Mouse (Mus musculus): ENCODE results near the gene Cdadc1.

Cdadc1 gene

DNA sequence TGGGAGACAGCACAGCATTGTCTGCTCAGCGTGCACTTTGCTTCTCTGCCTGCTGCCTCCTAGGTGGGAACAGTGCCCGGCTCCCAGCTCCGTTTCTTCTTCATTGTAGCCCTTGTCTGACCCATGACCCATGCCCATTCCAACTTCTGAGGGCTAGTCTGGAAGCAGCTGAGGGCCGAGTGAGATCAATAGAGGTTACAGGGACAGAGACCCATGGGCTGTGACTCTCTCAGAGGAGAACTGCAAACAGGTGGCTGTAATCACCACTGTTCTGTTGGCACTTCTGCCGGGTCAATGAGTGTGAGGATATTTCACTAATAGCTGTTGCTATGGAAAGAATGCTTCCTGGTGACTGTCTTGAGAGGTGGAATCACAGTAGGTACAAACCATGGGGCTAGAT, 50.2 kb downstream of the Cdadc1 start:
- in situ Hi-C loops (cut with MboI, MseI) = no loop called here

DNA sequence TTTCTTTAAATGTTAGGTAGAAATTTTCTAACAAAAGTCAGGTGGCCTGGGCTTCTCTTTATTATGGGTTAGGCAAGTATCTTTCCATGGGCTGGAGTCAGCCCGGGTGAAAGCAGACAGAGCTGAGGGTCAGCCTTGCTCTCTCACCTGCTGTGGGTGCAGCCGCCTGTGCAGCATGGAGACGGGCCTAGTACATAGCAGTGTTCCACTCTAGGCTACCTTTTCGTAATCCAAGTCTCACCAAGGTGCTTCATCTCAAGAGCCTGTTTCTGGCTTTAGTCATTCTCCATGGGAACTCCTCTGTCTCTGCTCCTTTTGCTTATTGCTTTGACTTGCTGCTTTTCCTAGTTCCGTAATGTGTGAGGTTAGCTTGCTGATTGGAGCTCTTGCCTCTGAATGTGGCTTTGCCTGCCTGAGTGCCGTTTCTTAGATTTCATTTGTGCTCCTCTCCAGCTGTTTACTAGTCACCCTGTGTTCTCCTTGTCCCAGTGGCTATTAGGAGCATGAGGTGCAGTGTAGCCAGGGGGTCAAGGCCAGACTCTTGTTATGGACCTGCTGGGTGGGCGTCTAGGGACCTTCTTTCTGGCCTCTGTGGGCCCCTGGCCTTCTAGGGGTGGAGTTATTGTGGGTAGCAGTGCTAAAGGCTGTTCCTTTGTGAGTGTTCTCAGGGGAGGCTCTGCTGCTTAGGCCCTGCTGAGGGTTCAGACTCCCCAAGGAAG, 51.4 kb downstream of the Cdadc1 start:
- in situ Hi-C loops (cut with MboI, MseI) = no loop called here

DNA sequence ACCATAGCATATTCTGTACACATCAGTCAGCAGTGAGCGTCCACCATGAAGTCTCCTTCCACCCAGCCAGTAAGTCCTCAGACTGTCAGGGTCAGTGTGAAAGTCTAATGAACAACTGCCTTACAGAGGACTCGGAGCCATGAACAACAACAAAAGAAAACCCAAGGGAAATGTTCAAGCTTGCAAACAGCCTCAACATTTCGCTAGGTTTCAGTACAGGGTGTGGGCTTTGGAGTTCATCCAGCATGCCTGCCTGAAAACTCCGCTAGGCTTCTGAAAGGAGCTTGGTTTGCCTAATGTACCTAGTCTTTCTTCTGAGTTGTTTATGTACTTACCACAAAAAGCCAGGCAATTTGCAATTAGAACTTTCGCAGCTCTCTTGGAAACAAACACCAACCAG, 53.8 kb downstream of the Cdadc1 start:
- in situ Hi-C loops (cut with MboI, MseI) = no loop called here

DNA sequence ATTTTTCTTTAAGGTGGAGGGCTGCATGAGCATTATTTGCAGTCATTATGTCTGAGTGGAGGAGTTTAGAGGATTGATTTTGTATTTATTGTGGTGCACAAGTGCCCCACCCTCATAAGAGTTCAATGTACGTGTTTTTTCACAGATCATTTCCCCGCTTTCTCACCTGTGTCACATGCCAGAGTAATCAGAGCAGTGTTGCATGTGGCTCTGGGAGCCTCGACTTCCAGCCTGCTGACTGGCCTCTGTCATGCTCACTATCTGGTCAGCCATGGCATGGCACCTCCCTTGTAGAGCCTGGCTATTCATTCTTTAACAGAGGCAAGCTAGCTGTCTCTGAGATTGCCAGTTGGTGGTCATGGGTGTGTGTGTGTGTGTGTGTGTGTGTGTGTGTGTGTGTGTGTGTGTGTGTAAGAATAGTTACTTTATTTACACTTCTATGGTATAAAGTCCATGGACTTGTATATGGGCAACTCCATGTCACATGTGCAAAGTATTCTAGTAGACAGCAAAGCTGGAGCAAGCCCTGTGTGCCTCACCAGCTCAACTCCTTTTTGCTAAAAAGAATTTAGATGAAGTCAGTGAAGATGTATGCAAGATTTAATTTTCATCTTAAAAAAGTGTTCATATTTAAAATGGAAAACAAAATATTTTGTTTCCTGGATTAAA, 54.5 kb downstream of the Cdadc1 start:
- in situ Hi-C loops (cut with MboI, MseI) = no loop called here

DNA sequence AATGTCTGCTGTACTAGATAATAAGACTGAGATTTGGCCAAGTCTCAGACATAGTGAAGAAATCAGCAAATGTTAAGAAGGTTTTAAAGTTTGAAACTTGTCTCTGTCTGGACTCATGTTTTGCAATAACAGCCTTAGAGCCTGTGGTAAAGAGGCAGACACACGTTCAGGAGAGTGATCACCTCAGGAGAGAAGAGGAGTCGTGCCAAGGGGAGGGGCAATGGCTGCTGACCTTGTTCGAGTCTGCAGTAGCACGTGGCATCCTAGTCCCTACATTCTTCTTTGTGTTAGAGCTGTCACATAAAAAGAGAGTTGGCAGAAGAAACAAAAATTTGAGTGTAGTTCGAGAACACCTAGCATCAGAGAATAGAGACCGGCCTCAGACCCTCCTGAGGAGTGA, 57.0 kb downstream of the Cdadc1 start:
- in situ Hi-C loops (cut with MboI, MseI) = no loop called here

DNA sequence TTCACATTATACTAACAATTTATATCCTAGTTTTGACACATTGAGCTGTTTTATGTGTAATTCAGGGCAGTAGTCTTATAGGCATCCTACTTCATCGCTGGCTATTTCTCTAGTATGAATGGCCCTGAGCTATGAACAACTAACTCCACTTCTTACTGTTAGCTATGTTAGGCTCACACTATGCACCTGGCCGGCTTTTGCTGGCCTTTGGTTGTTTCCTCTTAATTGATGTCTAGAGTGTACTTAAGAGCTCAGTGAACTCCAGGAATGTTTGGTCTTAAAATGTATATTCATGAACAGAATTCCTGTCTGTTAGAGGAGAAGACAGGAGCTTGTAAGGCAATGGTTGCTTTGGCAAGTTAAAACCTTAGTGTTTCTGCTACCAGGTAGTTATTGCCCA, 57.5 kb downstream of the Cdadc1 start:
- in situ Hi-C loops (cut with MboI, MseI) = no loop called here

DNA sequence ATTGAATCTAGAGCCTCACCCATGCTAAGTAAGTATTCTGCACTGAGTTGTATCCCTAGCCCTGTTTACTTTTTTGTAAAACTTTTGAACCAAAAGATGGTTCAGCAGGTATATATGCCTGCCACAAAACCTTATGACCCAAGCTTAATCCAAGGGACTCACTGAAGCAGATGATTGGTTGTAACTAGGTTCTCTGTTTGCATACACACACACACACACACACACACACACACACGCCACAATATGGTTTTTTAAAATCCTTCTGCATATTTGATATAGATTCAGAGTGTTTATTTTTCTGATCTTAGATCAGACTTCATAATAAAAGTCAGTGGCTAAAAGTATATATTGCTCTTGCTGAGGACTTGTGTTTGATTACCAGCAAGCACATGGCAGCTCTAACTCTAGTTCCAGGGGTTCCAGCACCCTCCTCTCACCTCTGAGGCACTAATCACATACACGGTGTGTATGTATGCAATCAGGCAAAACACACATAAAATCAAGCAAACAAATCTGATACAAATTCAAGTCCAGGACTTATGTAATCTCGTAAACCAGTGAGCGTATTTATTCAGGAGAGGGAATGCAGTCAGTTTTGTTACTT, 59.8 kb downstream of the Cdadc1 start:
- in situ Hi-C loops (cut with MboI, MseI) = no loop called here

DNA sequence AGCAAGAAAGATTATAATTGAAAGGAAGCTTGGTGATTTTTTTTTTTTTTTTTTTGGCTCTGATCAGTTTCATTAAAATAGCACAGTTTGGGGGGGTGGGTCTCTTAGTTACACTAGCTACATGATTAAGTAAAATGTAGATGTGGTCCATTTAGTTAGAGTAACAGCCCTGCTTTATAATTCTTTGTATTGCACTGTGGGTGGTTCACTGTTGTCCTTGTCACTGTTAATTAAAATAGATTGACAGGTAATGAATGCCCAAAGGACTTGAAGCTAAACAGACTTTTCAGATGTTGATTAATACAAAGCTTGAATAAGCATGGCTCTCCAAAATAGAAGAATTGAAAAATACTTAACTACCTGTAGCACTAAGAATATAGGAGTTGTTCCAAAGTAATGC, 63.9 kb downstream of the Cdadc1 start:
- in situ Hi-C loops (cut with MboI, MseI) = no loop called here

DNA sequence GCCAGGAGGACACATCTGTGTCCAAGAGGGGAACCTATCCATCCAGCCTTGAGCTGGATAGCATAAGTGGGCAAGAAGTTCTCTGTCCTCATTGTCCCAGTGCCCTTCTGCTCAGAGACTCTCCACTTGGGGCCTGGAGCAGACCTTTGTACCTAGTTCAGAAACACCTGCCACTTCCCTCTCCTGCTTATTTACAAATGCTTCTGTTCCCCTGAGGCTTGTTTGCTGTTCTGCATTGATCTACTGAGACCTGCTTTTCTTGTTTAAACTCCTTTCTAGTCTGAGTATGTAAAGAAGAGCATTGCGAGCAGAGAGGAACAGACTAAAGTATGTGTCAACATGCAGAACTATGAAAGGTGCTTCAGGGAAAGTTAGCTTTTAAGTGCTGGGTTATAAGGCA, 64.8 kb downstream of the Cdadc1 start:
- in situ Hi-C loops (cut with MboI, MseI) = no loop called here

DNA sequence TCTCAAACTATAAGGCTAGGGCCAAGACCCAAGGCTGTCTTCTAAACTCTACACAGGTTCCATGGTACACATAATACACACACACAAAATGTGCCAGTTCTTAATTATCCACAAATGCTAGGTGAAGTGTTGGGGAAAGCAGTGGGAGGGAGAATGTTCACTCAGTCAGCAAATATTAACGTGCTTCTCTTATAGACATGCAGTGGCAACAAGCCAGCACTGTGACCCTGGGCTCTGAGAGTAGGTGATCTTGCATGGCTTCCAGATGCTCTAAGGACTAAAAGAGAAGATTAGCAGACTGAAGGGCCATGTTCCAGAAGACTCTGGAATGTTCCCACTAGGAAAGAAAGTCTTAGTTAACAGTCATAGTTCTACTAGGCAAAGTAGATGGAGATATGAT, 67.0 kb downstream of the Cdadc1 start:
- in situ Hi-C loops (cut with MboI, MseI) = no loop called here

DNA sequence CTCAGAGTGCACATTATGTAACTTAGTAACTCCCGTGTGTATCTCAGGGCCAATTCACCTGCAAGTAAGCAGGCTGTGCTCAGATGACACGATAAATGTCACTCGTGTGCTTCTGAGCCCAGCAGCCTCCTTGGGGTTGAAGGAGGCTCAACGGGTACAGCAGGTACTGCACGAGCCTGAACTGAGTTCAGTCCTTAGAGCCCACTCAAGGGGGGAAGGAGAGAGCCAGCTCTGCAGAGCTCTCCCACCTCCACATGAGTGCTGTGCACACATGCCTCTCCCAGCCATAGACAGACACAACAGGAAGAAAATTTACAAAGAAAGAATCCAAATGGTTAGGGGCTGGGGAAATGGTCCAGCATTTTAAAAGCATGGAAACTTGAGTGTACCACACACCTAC, 71.9 kb downstream of the Cdadc1 start:
- in situ Hi-C loops (cut with MboI, MseI) = no loop called here

DNA sequence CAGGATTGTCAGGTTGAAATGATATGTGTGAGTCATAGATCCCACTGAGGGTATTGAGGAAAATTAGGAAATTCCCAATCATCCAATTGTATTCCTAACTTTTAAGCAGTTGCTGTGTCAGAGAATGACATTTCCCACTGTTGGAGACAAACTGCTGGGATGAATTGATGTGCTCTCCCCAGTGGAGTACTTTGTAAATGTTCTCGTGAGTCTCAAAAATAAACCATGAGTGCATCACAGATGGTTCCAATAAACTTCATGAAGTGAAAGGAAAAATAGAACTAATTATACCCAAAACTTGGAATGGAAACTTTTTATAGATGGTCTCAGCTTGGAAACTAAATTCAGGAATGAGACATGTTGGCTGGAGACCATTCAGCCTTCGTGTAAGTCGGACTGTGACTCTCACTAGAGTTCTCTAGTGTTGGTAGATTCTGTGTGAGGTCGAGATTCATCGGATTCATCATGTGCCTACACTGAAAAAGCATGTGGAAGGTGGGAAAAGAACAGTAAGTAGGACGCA, 83.8 kb downstream of the Cdadc1 start:
- in situ Hi-C loops (cut with MboI, MseI) = no loop called here
